Comparison of ENCODE assay signal across 10 mouse cellular contexts in the genomic region with DNA sequence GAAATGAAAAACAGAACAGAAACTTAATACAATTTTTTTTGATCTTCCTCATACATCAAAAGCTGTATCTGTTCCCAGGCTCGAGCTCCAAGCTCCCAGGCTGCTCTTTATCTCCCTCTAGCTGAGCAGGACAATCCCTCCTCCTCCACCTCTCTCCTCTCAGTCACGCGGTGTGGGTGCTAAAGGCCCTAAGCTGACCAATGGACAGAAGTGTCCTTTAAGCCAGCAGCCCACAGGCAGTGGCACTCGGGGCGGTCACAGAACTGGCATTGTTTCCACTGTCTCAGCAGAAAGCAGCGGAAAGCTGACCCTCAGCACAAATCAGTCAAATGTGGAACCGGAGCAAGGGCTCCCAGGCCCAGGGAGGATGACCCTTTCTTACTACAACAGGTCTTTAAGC. TPM values are rescaled to one million over a fixed set of nuclear protein-coding genes. Genes with fewer than 3 reads are reported as not detected.
DNase-seq lines count a peak whose midpoint lies in the region; ATAC-seq and TF ChIP-seq lines count a peak whose summit lies in the region.
"Had no signal": no experiment of that assay in that cellular context is flagged by ENCODE, and none has a peak within 500 bp of the region (broad histone marks: within the 10 kb centered on the region; RNA-seq: fewer than 3 reads in every experiment).

No protein-coding gene starts in this region.

- peak; percentile 99 for DNase-seq in heart, adult 11 months
- DNase-seq in heart, postnatal 4 days = no peak
- no peak for DNase-seq in ES-E14 (ENCODE audit: low read depth, low spot score)
- peak; percentile 18 to 34 for DNase-seq in heart, postnatal 36 days
- peak; percentile 58 to 65 for DNase-seq in left cerebral cortex, adult 9 months (ENCODE audit: low spot score in 2 of 2)
- no peak for DNase-seq in urinary bladder, adult 18-20 months (ENCODE audit: low spot score in 2 of 2)
- no peak for DNase-seq in hindbrain, embryonic 11.5 days (ENCODE audit: low spot score)

- H3K9me3 ChIP-seq in ES-E14 (ENCODE audit: control insufficient read depth, insufficient read depth, low read depth, low read length) = no peaks in the 10 kb centered on the region
- no peaks in the 10 kb centered on the region for H3K9me3 ChIP-seq in hindbrain, embryonic 11.5 days (ENCODE audit: control insufficient read depth, low read length)
- H3K9me3 ChIP-seq: lung, embryonic 15.5 days had no signal

- intact Hi-C loops in heart, postnatal 36 days (cut with DNase I) = no loop called here

- H3K4me1 ChIP-seq in ES-E14 (ENCODE audit: control insufficient read depth in 2 of 2, insufficient read depth in 2 of 2, low read length in 2 of 2, poor library complexity in 1 of 2) = peaks cover 3 to 8% of the 10 kb centered on the region in 2 experiments; a peak in 3 of 4 replicates
- no peaks in the 10 kb centered on the region for H3K4me1 ChIP-seq in hindbrain, embryonic 11.5 days (replicated peaks; ENCODE audit: control insufficient read depth, insufficient read depth, low read length)
- H3K4me1 ChIP-seq: lung, embryonic 15.5 days had no signal

- peak overlapping the region in 1 of 2 experiments; percentile 55; a peak in 3 of 4 replicates for H3K4me3 ChIP-seq in ES-E14 (ENCODE audit: insufficient read depth in 1 of 2, low read depth in 1 of 2, low read length in 2 of 2, poor library complexity in 1 of 2, severe bottlenecking in 1 of 2)
- H3K4me3 ChIP-seq in hindbrain, embryonic 11.5 days (ENCODE audit: low read depth, low read length) = no peak overlapping the region
- H3K4me3 ChIP-seq: lung, embryonic 15.5 days had no signal

- in situ Hi-C loops in ES-E14 (cut with MboI; ENCODE audit: low sequenced_read_pairs in 2 of 2, unreplicated experiment in 2 of 2) = no loop called here

- no peak overlapping the region for H3K27ac ChIP-seq in ES-E14 (ENCODE audit: insufficient read depth, low read depth, low read length, poor library complexity, severe bottlenecking)
- H3K27ac ChIP-seq in hindbrain, embryonic 11.5 days (ENCODE audit: low read depth, low read length) = no peak overlapping the region
- H3K27ac ChIP-seq: lung, embryonic 15.5 days had no signal

- peak overlapping the region; percentile 59; the same call in 1 of the 2 replicates for H3K9ac ChIP-seq in ES-E14 (ENCODE audit: insufficient read depth, low read depth, low read length, poor library complexity, severe bottlenecking)
- H3K9ac ChIP-seq in hindbrain, embryonic 11.5 days (ENCODE audit: low read depth, low read length) = no peak overlapping the region
- H3K9ac ChIP-seq: lung, embryonic 15.5 days had no signal

- peaks cover 13% of the 10 kb centered on the region; the same call in 1 of the 2 replicates for H3K36me3 ChIP-seq in ES-E14 (ENCODE audit: control insufficient read depth, insufficient read depth, low read length, poor library complexity, severe bottlenecking)
- H3K36me3 ChIP-seq in hindbrain, embryonic 11.5 days (ENCODE audit: control insufficient read depth, insufficient read depth, low read length) = no peaks in the 10 kb centered on the region

- no peak for ATAC-seq in activated CD4-positive, CD25-positive, alpha-beta regulatory T cell, adult 4 months
- no peak for ATAC-seq in hindbrain, embryonic 11.5 days (ENCODE audit: low FRiP score)

- 58% methylated on average over 7 of the region's 7 CpGs for WGBS in hindbrain, embryonic 11.5 days

- H3K4me2 ChIP-seq in hindbrain, embryonic 11.5 days (replicated peaks; ENCODE audit: low read depth, low read length) = no peak overlapping the region
- H3K4me2 ChIP-seq: lung, embryonic 15.5 days had no signal

- H3K27me3 ChIP-seq in hindbrain, embryonic 11.5 days (ENCODE audit: control insufficient read depth, insufficient read depth, low read length) = no peaks in the 10 kb centered on the region
- H3K27me3 ChIP-seq: lung, embryonic 15.5 days had no signal

TF ChIP-seq in ES-E14, 5 proteins besides CTCF, POLR2A, EP300 and RAD21:
- TF ChIP-seq CHD2 (IDR thresholded peaks at IDR 0.05; ENCODE audit: low read depth, low read length) = no peak
- no peak for TF ChIP-seq HCFC1 (IDR thresholded peaks at IDR 0.05; ENCODE audit: borderline replicate concordance, insufficient read depth, low read length)
- no peak for TF ChIP-seq ZC3H11A (IDR thresholded peaks at IDR 0.05; ENCODE audit: borderline replicate concordance, low read depth, low read length)
- TF ChIP-seq ZNF384 (IDR thresholded peaks at IDR 0.05; ENCODE audit: low read depth, low read length) = no peak
- TF ChIP-seq MAFK (IDR thresholded peaks at IDR 0.05; ENCODE audit: insufficient read depth, low read depth, low read length) = no peak
TF ChIP-seq in ES-E14: peak in this region for 0.

RNA-seq across cellular contexts. Expression of a gene that starts 15.5 kb away (rescaled TPM):
- 1 to 10 TPM in 1 of 2 experiments, under 1 TPM in 1; 0.64 to 1.5 TPM for total RNA-seq in heart, postnatal 4 days (2021)
- total RNA-seq in ES-E14 (2012; rRNA removed) = not detected in 2 replicates
- 1 to 10 TPM in 1 of 2 experiments, under 1 TPM in 1; 0.69 to 1.2 TPM for total RNA-seq in heart, postnatal 36 days (2021)
- polyA plus RNA-seq in activated CD4-positive, CD25-positive, alpha-beta regulatory T cell, adult 4 months (2017; shearing (Covaris generic)) = 1 to 10 TPM; 2.1 to 2.4 TPM
- 8.7 and 10.5 TPM in 2 replicates for polyA plus RNA-seq in hindbrain, embryonic 11.5 days (2014; fragmentation: Nextera tagmentation; extraction: Ambion mirVana)

RNA-seq across cellular contexts. Expression of a gene that starts 21.2 kb away (rescaled TPM):
- 100 to 1,000 TPM; 847 to 901 TPM for total RNA-seq in heart, postnatal 4 days (2021)
- total RNA-seq in ES-E14 (2012; rRNA removed) = 55.0 and 57.9 TPM in 2 replicates
- 1,000 to 10,000 TPM; 1,165 to 1,188 TPM for total RNA-seq in heart, postnatal 36 days (2021)
- 100 to 1,000 TPM; 102 to 131 TPM for polyA plus RNA-seq in activated CD4-positive, CD25-positive, alpha-beta regulatory T cell, adult 4 months (2017; shearing (Covaris generic))
- 259 and 284 TPM in 2 replicates for polyA plus RNA-seq in hindbrain, embryonic 11.5 days (2014; fragmentation: Nextera tagmentation; extraction: Ambion mirVana)

RNA-seq across cellular contexts. Expression of a gene that starts 21.3 kb away (rescaled TPM):
- total RNA-seq in heart, postnatal 4 days (2021) = 10 to 100 TPM in 1 of 2 experiments, 1 to 10 TPM in 1; 9.3 to 34.8 TPM
- total RNA-seq in ES-E14 (2012; rRNA removed) = 0.36 TPM in 1 of 2 replicates, not detected in the other
- under 1 TPM in 1 of 2 experiments, not detected in 1; 0.44 TPM for total RNA-seq in heart, postnatal 36 days (2021)
- polyA plus RNA-seq in activated CD4-positive, CD25-positive, alpha-beta regulatory T cell, adult 4 months (2017; shearing (Covaris generic)) = not detected
- polyA plus RNA-seq in hindbrain, embryonic 11.5 days (2014; fragmentation: Nextera tagmentation; extraction: Ambion mirVana) = 0.99 and 1.5 TPM in 2 replicates
- polyA plus RNA-seq: heart, embryonic 14.5 days had no signal

Comparison
In these comparisons a context has a peak if more than half of its experiments do, and no peak if none do; other contexts are left out.
1. DNase-seq: peak in heart, adult 11 months (single experiment), heart, postnatal 36 days (2 of 2) and left cerebral cortex, adult 9 months (2 of 2); none in heart, postnatal 4 days (single experiment), ES-E14 (single experiment), urinary bladder, adult 18-20 months (0 of 2) and hindbrain, embryonic 11.5 days (single experiment).
2. RNA of a gene that starts 21.2 kb away (total RNA-seq): 1,165 to 1,188 TPM in heart, postnatal 36 days and 847 to 901 TPM in heart, postnatal 4 days; 55.0 to 57.9 TPM in ES-E14; every median in the first group is over 10 times any median in the second.